Mouse (Mus musculus) forebrain, postnatal 0 days (tissue): Measurements from ENCODE around the gene Ccdc97. TPM values are rescaled to one million over a fixed set of nuclear protein-coding genes. Genes with fewer than 3 reads are reported as not detected.

ENCODE experiments used
- ATAC-seq: fragments of 200-750 bp; cut with Nextera tagmentation; 2 replicates; pipeline ENCODE4 v1.8.0; 2017; ENCODE audit warnings: mild to moderate bottlenecking, moderate library complexity
- DNase-seq: peaks from one replicate; pipeline ENCODE4 v3.0.0-alpha.2; 2015
- H3K27ac ChIP-seq: fragments of 300-500 bp; sonication (generic); 2 replicates; pipeline ENCODE4 v1.5.1; 2014; ENCODE audit warnings: low read depth, mild to moderate bottlenecking, antibody characterized with exemption, low read length, moderate library complexity, mixed read lengths
- H3K27me3 ChIP-seq: fragments of 300-500 bp; sonication (generic); 2 replicates; pipeline ENCODE4 v1.6.1; 2014; ENCODE audit warnings: mild to moderate bottlenecking, low read length, mixed read lengths; ENCODE audit not compliant: insufficient read depth
- H3K36me3 ChIP-seq: fragments of 300-500 bp; sonication (generic); 2 replicates; pipeline ENCODE4 v1.6.1; 2014; ENCODE audit warnings: mild to moderate bottlenecking, moderate library complexity; ENCODE audit not compliant: insufficient read depth
- H3K4me1 ChIP-seq: fragments of 300-500 bp; sonication (generic); 2 replicates; pipeline ENCODE4 v1.6.1; 2014; ENCODE audit warnings: antibody characterized with exemption; ENCODE audit not compliant: insufficient read depth
- H3K4me2 ChIP-seq: fragments of 300-500 bp; sonication (generic); 2 replicates; pipeline ENCODE4 v1.6.1; 2014; ENCODE audit warnings: low read depth, mild to moderate bottlenecking, moderate library complexity
- H3K4me3 ChIP-seq: fragments of 300-500 bp; sonication (generic); 2 replicates; pipeline ENCODE4 v1.5.1; 2014; ENCODE audit warnings: low read depth, low read length, mixed read lengths
- H3K9ac ChIP-seq: fragments of 300-500 bp; sonication (generic); 2 replicates; pipeline ENCODE4 v1.6.1; 2014; ENCODE audit warnings: mild to moderate bottlenecking
- H3K9me3 ChIP-seq: fragments of 300-500 bp; sonication (generic); 2 replicates; pipeline ENCODE4 v1.6.1; 2016; ENCODE audit warnings: low read length
- CTCF ChIP-seq: sonication (generic); IDR thresholded peaks from 2 replicates; pipeline ENCODE4 v1.5.1; 2016; ENCODE audit warnings: antibody characterized with exemption, control low read depth, low read depth
- WGBS: fragments of 180-500 bp; shearing (Covaris S2); extraction: QIAGEN DNeasy Blood & Tissue Kit; methylation state at CpG from one replicate; pipeline ENCODE4 v1.1.7; 2014; 5-methylcytosine and 5-hydroxymethylcytosine counted together
- polyA plus RNA-seq: library from polyadenylated mRNA; unstranded; fragments of >200 nt; fragmentation: Nextera tagmentation; extraction: Ambion mirVana; gene quantifications from 2 replicates; pipeline ENCODE4 v1.2.1, GENCODE M21; 2015
- total RNA-seq: library from RNA; depleted of rRNA; stranded (reverse); fragments of >200 nt; gene quantifications from 2 replicates; pipeline ENCODE4 v1.2.3, GENCODE M21; 2014

Gene Ccdc97
- total and polyA plus RNA-seq, 2 experiments from 2014 or later, result 31.7 to 37.6 TPM

DNA sequence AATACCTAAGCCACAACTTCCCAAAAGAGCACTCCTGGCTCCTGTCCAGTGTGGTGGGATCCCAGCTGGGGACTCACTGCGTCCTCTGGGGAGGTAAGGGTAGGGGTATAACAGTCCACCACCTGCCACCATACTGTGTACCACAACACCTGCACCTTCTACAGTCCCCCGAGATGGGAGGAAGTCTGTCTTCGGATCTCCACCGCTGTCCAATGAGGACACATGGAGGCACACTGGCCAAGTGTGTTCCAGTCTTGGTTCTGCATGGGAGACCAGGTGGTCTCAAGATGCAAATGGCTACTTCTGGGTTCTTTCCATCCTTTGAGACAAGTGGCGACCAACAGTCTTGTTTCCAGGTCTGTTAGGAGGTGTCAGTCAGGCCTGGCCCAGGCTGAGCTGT is 7.7 kb downstream of the Ccdc97 start:
- WGBS, result 73% methylated on average over 5 of the region's 5 CpGs

GRCm38 (mm10) chr7:25710519-25711130 is 8.3 kb downstream of the Ccdc97 start:
- no peak overlapping the region for H3K4me2 ChIP-seq
- TF ChIP-seq CTCF, result no peak
- H3K4me1 ChIP-seq, result no peaks in the 10 kb centered on the region
- peaks cover 35% of the 10 kb centered on the region for H3K36me3 ChIP-seq
- no peak for DNase-seq
- H3K27me3 ChIP-seq, result no peaks in the 10 kb centered on the region
- no peak overlapping the region for H3K4me3 ChIP-seq
- 8% methylated on average over 7 of the region's 7 CpGs for WGBS
- ATAC-seq, result peak; percentile 13; the same call in 1 of the 2 replicates
- H3K27ac ChIP-seq, result no peak overlapping the region
- H3K9me3 ChIP-seq, result no peaks in the 10 kb centered on the region
- no peak overlapping the region for H3K9ac ChIP-seq

More for the DNA sequence above, 7.7 kb downstream of the Ccdc97 start:
- DNase-seq (no peak), ATAC-seq (no peak)
- Histone ChIP-seq H3K27ac (no peak overlapping the region), H3K4me1 (no peaks in the 10 kb centered on the region), H3K4me2 (no peak overlapping the region), H3K36me3 (peaks cover 39% of the 10 kb centered on the region), H3K9ac (no peak overlapping the region), H3K27me3 (no peaks in the 10 kb centered on the region), H3K9me3 (no peaks in the 10 kb centered on the region), H3K4me3 (no peak overlapping the region)
- no peak for TF ChIP-seq CTCF

- no peak for DNase-seq
- H3K4me3 ChIP-seq, result no peak overlapping the region
- ATAC-seq, result no peak; the same call in 1 of the 2 replicates
- no peaks in the 10 kb centered on the region for H3K9me3 ChIP-seq
- TF ChIP-seq CTCF, result no peak
- H3K36me3 ChIP-seq, result peaks cover 28% of the 10 kb centered on the region
- H3K9ac ChIP-seq, result no peak overlapping the region
- 12% methylated on average over 12 of the region's 12 CpGs for WGBS
- no peaks in the 10 kb centered on the region for H3K27me3 ChIP-seq
- H3K4me2 ChIP-seq, result no peak overlapping the region
- H3K27ac ChIP-seq, result no peak overlapping the region
- H3K4me1 ChIP-seq, result 0 out of 2 replicates have a peak, but pooled peaks cover 2% of the 10 kb centered on the region
Measured at GRCm38 (mm10) chr7:25709961-25710360, 8.9 kb downstream of the Ccdc97 start.

GRCm38 (mm10) chr7:25707581-25708292 is 11.2 kb downstream of the Ccdc97 start:
- WGBS, result 73% methylated on average over 15 of the region's 15 CpGs
- DNase-seq, result no peak
- Histone ChIP-seq H3K4me1 (0 out of 2 replicates have a peak, but pooled peaks cover 2% of the 10 kb centered on the region), H3K36me3 (peaks cover 7% of the 10 kb centered on the region; the same call in 1 of the 2 replicates), H3K9ac (no peak overlapping the region), H3K9me3 (no peaks in the 10 kb centered on the region), H3K4me2 (no peak overlapping the region), H3K27me3 (no peaks in the 10 kb centered on the region), H3K27ac (no peak overlapping the region), H3K4me3 (no peak overlapping the region)
- no peak for TF ChIP-seq CTCF
- ATAC-seq, result no peak

DNA sequence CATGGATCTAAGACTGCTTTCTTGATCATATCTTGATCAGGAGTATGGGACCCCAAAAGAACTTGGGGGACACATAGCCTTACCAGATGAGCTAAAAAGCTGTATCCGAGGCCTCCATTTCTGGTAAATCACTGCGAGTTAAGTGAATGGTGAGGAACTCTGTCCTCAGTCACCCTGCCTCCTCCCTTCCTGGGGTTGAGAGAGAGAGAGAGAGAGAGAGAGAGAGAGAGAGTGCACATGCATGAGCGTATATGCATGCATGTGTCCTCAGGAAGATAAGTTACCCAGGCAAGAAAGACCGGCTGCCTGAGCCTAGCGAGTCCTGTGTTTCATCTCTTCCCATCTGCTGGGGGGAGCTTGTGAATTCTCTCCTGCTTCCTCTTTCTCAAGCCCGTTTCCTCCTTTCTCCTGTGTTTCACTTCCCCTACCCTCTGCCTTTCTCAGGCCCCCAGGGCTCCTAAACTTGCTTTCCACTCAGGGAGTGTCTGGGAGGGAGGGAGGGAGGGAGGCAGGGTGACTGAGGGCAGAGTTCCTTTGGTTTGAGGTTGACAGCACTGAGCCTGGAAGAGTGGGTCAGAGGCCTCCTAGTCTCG is 12.2 kb downstream of the Ccdc97 start:
- WGBS, result 66% methylated on average over 7 of the region's 7 CpGs
- Histone ChIP-seq H3K4me1 (0 out of 2 replicates have a peak, but pooled peaks cover 2% of the 10 kb centered on the region), H3K4me2 (no peak overlapping the region), H3K27me3 (no peaks in the 10 kb centered on the region), H3K4me3 (no peak overlapping the region), H3K9me3 (no peaks in the 10 kb centered on the region), H3K27ac (no peak overlapping the region), H3K9ac (no peak overlapping the region), H3K36me3 (no peaks in the 10 kb centered on the region; the same call in 1 of the 2 replicates)
- no peak for DNase-seq
- no peak for TF ChIP-seq CTCF
- ATAC-seq, result no peak

DNA sequence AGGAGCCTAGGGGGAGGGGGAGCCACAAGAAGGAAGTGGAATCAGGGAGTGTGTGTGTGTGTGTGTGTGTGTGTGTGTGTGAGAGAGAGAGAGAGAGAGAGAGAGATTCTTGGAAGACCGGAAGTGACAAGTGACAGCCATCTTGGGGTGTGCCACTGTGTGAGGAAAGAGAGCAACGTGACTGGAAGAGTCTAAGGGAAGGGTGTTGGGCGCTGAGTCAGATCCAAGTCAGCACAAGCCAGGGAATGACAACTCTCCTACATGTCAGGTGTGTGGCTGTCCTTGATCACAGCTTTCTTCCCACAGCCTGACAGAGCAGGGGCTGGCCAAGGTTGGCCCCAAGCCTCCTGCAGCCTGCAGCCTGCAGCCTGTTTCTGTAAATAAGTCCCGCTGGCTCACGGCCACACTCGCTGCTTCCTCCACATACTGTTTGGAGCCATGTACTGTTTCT is 13.1 kb downstream of the Ccdc97 start:
- DNase-seq (no peak), ATAC-seq (peak; percentile 51)
- TF ChIP-seq CTCF, result no peak
- H3K4me3 ChIP-seq, result no peak overlapping the region
- 56% methylated on average over 6 of the region's 6 CpGs for WGBS
- H3K36me3 ChIP-seq, result no peaks in the 10 kb centered on the region
- no peak overlapping the region for H3K4me2 ChIP-seq
- H3K4me1 ChIP-seq, result 0 out of 2 replicates have a peak, but pooled peaks cover 2% of the 10 kb centered on the region
- H3K9me3 ChIP-seq, result no peaks in the 10 kb centered on the region
- H3K27ac ChIP-seq, result no peak overlapping the region
- H3K9ac ChIP-seq, result no peak overlapping the region
- no peaks in the 10 kb centered on the region for H3K27me3 ChIP-seq
